14 mouse cellular contexts compared by ENCODE assay signal in genomic region chr12:83112901-83113628, GRCm38 (mm10).
DNase-seq lines count a peak whose midpoint lies in the region; ATAC-seq and TF ChIP-seq lines count a peak whose summit lies in the region.
"Had no signal": no experiment of that assay in that cellular context is flagged by ENCODE, and none has a peak within 500 bp of the region (broad histone marks: within the 10 kb centered on the region; RNA-seq: fewer than 3 reads in every experiment).

No protein-coding gene starts in this region.

- no peaks in the 10 kb centered on the region for H3K27me3 ChIP-seq in heart, embryonic 12.5 days (replicated peaks)
- H3K27me3 ChIP-seq in MEL (ENCODE audit: control insufficient read depth in 1 of 2, insufficient read depth in 2 of 2, low read length in 2 of 2) = no peaks in the 10 kb centered on the region
- H3K27me3 ChIP-seq in erythroblast, embryonic 14.5 days (ENCODE audit: control insufficient read depth) = no peaks in the 10 kb centered on the region
- H3K27me3 ChIP-seq in midbrain, embryonic 11.5 days (ENCODE audit: control insufficient read depth, insufficient read depth, low read length) = no peaks in the 10 kb centered on the region
- H3K27me3 ChIP-seq: forebrain, embryonic 12.5 days had no signal

- peak; percentile 87 to 92 for TF ChIP-seq EP300 in MEL (IDR thresholded peaks at IDR 0.05; ENCODE audit: low read depth in 1 of 2, low read length in 2 of 2)

- H3K4me1 ChIP-seq in heart, embryonic 12.5 days (replicated peaks) = peaks cover 20% of the 10 kb centered on the region
- peaks cover 8 to 9% of the 10 kb centered on the region in 2 experiments; a peak in 3 of 4 replicates for H3K4me1 ChIP-seq in MEL (ENCODE audit: control insufficient read depth in 1 of 2, insufficient read depth in 2 of 2, low read length in 2 of 2)
- H3K4me1 ChIP-seq in erythroblast, embryonic 14.5 days (ENCODE audit: control insufficient read depth) = peaks cover 41% of the 10 kb centered on the region
- peaks cover 6% of the 10 kb centered on the region for H3K4me1 ChIP-seq in midbrain, embryonic 11.5 days (ENCODE audit: control insufficient read depth, insufficient read depth, low read length)

- 63% methylated on average over 6 of the region's 6 CpGs for WGBS in heart, embryonic 12.5 days
- WGBS in midbrain, embryonic 11.5 days = 49% methylated on average over 6 of the region's 6 CpGs

- no peak for TF ChIP-seq POLR2A in MEL (IDR thresholded peaks at IDR 0.05; ENCODE audit: control insufficient read depth in 1 of 2, insufficient read depth in 1 of 2, low read depth in 1 of 2, low read length in 2 of 2, poor library complexity in 1 of 2)

- H3K79me2 ChIP-seq in MEL (ENCODE audit: control insufficient read depth, insufficient read depth, low read length, poor library complexity) = no peaks in the 10 kb centered on the region

- intact Hi-C loops in heart, postnatal 36 days (cut with DNase I) = loop anchor here (5.0 kb wide), 1 partner anchor 314 kb away; no protein-coding TSS in a partner anchor

- no peak for TF ChIP-seq RAD21 in MEL (IDR thresholded peaks at IDR 0.05; ENCODE audit: low read depth, low read length)

- 0 out of 2 replicates have a peak, but pooled peaks cover 3% of the 10 kb centered on the region for H3K9me3 ChIP-seq in heart, embryonic 12.5 days (replicated peaks)
- no peaks in the 10 kb centered on the region for H3K9me3 ChIP-seq in MEL (replicated peaks; ENCODE audit: insufficient read depth, low read length)
- H3K9me3 ChIP-seq in erythroblast, embryonic 14.5 days (ENCODE audit: control insufficient read depth, low read length) = no peaks in the 10 kb centered on the region
- no peaks in the 10 kb centered on the region for H3K9me3 ChIP-seq in midbrain, embryonic 11.5 days (ENCODE audit: control insufficient read depth, low read length)
- H3K9me3 ChIP-seq: forebrain, embryonic 12.5 days; limb, embryonic 10.5 days had no signal

- H3K27ac ChIP-seq in heart, embryonic 12.5 days (ENCODE audit: poor library complexity, severe bottlenecking) = no peak overlapping the region
- H3K27ac ChIP-seq in MEL (ENCODE audit: control insufficient read depth, low read depth, low read length) = no peak overlapping the region
- H3K27ac ChIP-seq in midbrain, embryonic 11.5 days (ENCODE audit: low read depth, low read length) = no peak overlapping the region
- H3K27ac ChIP-seq: forebrain, embryonic 12.5 days had no signal

- DNase-seq in heart, postnatal 36 days = no peak
- DNase-seq in MEL (ENCODE audit: low read depth, low spot score) = peak; percentile 76
- peak; percentile 81 for DNase-seq in midbrain, embryonic 11.5 days (ENCODE audit: low spot score, missing footprints)
- DNase-seq in lung, postnatal 36 days = no peak
- no peak for DNase-seq in adrenal gland, postnatal 4 days (ENCODE audit: low spot score in 2 of 2)
- no peak for DNase-seq in kidney, adult 18-20 months
- DNase-seq: gastrocnemius, postnatal 36 days; kidney, adult 11 months; layer of hippocampus, adult 9-11 months; lung, postnatal 4 days had no signal

- TF ChIP-seq CTCF in MEL (IDR thresholded peaks at IDR 0.05 in 2 of 3, conservative IDR thresholded peaks at IDR 0.05 in 1 of 3; ENCODE audit: control insufficient read depth in 1 of 3, insufficient read depth in 1 of 3, low read depth in 2 of 3, low read length in 3 of 3, poor library complexity in 1 of 3, severe bottlenecking in 1 of 3) = no peak

- no peaks in the 10 kb centered on the region for H3K36me3 ChIP-seq in heart, embryonic 12.5 days
- H3K36me3 ChIP-seq in MEL (ENCODE audit: control insufficient read depth in 1 of 2, insufficient read depth in 2 of 2, low read length in 2 of 2) = peaks cover 0 to 3% of the 10 kb centered on the region in 2 experiments; a peak in 1 of 4 replicates
- H3K36me3 ChIP-seq in erythroblast, embryonic 14.5 days (ENCODE audit: control insufficient read depth) = no peaks in the 10 kb centered on the region
- no peaks in the 10 kb centered on the region for H3K36me3 ChIP-seq in midbrain, embryonic 11.5 days (ENCODE audit: control insufficient read depth, insufficient read depth, low read length)
- H3K36me3 ChIP-seq: forebrain, embryonic 12.5 days; limb, embryonic 10.5 days had no signal

- no peak overlapping the region for H3K4me3 ChIP-seq in heart, embryonic 12.5 days
- H3K4me3 ChIP-seq in MEL (ENCODE audit: control insufficient read depth in 1 of 2, insufficient read depth in 1 of 2, low read depth in 2 of 2, low read length in 2 of 2) = no peak overlapping the region
- peak overlapping the region; percentile 36 for H3K4me3 ChIP-seq in erythroblast, embryonic 14.5 days (replicated peaks)
- H3K4me3 ChIP-seq in midbrain, embryonic 11.5 days (ENCODE audit: low read depth, low read length) = no peak overlapping the region
- H3K4me3 ChIP-seq: forebrain, embryonic 12.5 days; limb, embryonic 10.5 days had no signal

- ATAC-seq in heart, embryonic 12.5 days (ENCODE audit: insufficient number of reproducible peaks, low FRiP score) = peak; percentile 43; the same call in 1 of the 2 replicates
- ATAC-seq in midbrain, embryonic 11.5 days (ENCODE audit: low FRiP score) = no peak

- H3K9ac ChIP-seq in heart, embryonic 12.5 days = no peak overlapping the region
- no peak overlapping the region for H3K9ac ChIP-seq in MEL (ENCODE audit: control insufficient read depth, low read depth, low read length, poor library complexity, severe bottlenecking)
- no peak overlapping the region for H3K9ac ChIP-seq in midbrain, embryonic 11.5 days (ENCODE audit: low read length)
- H3K9ac ChIP-seq: forebrain, embryonic 12.5 days had no signal

- H3K4me2 ChIP-seq in heart, embryonic 12.5 days = no peak overlapping the region
- no peak overlapping the region for H3K4me2 ChIP-seq in midbrain, embryonic 11.5 days
- H3K4me2 ChIP-seq: forebrain, embryonic 12.5 days had no signal

TF ChIP-seq in MEL, 35 proteins besides CTCF, POLR2A, EP300 and RAD21:
- TF ChIP-seq GATA1 (IDR thresholded peaks at IDR 0.05; ENCODE audit: low read depth, low read length) = peak; percentile 75
- TF ChIP-seq MYB (IDR thresholded peaks at IDR 0.05; ENCODE audit: low read depth, low read length) = peak; percentile 85
- peak; percentile 89 for TF ChIP-seq TCF12 (IDR thresholded peaks at IDR 0.05; ENCODE audit: low read depth, low read length)
- TF ChIP-seq GABPA (IDR thresholded peaks at IDR 0.05; ENCODE audit: low read depth, low read length) = no peak
- peak; percentile 48; the same call in 1 of the 2 replicates for TF ChIP-seq ETS1 (IDR thresholded peaks at IDR 0.05; ENCODE audit: low read depth, low read length)
- TF ChIP-seq TAL1 (IDR thresholded peaks at IDR 0.05; ENCODE audit: low read length) = peak; percentile 86
- TF ChIP-seq SMC3 (IDR thresholded peaks at IDR 0.05; ENCODE audit: low read depth, low read length) = peak; percentile 20; the same call in 1 of the 2 replicates
- TF ChIP-seq RCOR1 (IDR thresholded peaks at IDR 0.05; ENCODE audit: low read depth, low read length) = peak; percentile 27; the same call in 1 of the 2 replicates
- TF ChIP-seq CHD1 (IDR thresholded peaks at IDR 0.05; ENCODE audit: low read depth, low read length) = no peak

Comparison
In these comparisons a context has a peak if more than half of its experiments do, and no peak if none do; other contexts are left out.
1. DNase-seq: peak in MEL (single experiment) and midbrain, embryonic 11.5 days (single experiment); none in heart, postnatal 36 days (0 of 2), lung, postnatal 36 days (single experiment), adrenal gland, postnatal 4 days (0 of 2) and kidney, adult 18-20 months (single experiment).